Comparison of ENCODE assay signal across 16 mouse cellular contexts in the genomic region with DNA sequence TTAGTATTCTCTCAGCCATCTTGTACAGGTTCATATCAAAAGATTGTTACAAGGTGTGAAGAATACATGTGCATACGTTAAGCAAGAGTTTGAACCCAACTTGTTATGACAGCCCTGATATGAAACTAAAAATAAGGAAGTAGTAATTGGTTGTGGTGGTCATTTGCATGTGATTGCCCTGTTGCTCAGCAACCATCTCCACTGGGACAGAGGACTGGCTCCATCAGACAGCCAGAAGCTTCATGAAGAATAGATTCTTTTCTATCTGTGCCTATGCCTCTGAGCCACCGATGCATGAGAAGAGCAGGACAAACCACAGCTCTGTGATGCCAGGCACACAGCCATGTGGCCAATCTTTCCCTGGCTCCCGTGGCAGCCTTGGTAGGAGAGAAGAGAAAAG. TPM values are rescaled to one million over a fixed set of nuclear protein-coding genes. Genes with fewer than 3 reads are reported as not detected.
DNase-seq lines count a peak whose midpoint lies in the region; ATAC-seq and TF ChIP-seq lines count a peak whose summit lies in the region.
"Had no signal": no experiment of that assay in that cellular context is flagged by ENCODE, and none has a peak within 500 bp of the region (broad histone marks: within the 10 kb centered on the region; RNA-seq: fewer than 3 reads in every experiment).

No protein-coding gene starts in this region.

- H3K36me3 ChIP-seq in forebrain, embryonic 16.5 days (ENCODE audit: control insufficient read depth, insufficient read depth) = no peaks in the 10 kb centered on the region
- no peaks in the 10 kb centered on the region for H3K36me3 ChIP-seq in forebrain, embryonic 14.5 days (ENCODE audit: control insufficient read depth, insufficient read depth, low read length)
- no peaks in the 10 kb centered on the region for H3K36me3 ChIP-seq in liver, postnatal 0 days (replicated peaks; ENCODE audit: insufficient read depth, low read length)
- H3K36me3 ChIP-seq in liver, embryonic 12.5 days = no peaks in the 10 kb centered on the region
- no peaks in the 10 kb centered on the region for H3K36me3 ChIP-seq in kidney, embryonic 15.5 days
- H3K36me3 ChIP-seq: limb, embryonic 15.5 days; midbrain, embryonic 12.5 days had no signal

- no peak for TF ChIP-seq CTCF in liver, postnatal 0 days (IDR thresholded peaks at IDR 0.05; ENCODE audit: low read depth)

- no peak overlapping the region for H3K9ac ChIP-seq in forebrain, embryonic 16.5 days (replicated peaks; ENCODE audit: low read depth, low read length)
- no peak overlapping the region for H3K9ac ChIP-seq in forebrain, embryonic 14.5 days (ENCODE audit: low read length)
- H3K9ac ChIP-seq in liver, postnatal 0 days (replicated peaks) = no peak overlapping the region
- no peak overlapping the region for H3K9ac ChIP-seq in liver, embryonic 12.5 days
- H3K9ac ChIP-seq in kidney, embryonic 15.5 days = no peak overlapping the region
- H3K9ac ChIP-seq: limb, embryonic 15.5 days; midbrain, embryonic 12.5 days had no signal

- H3K4me2 ChIP-seq in forebrain, embryonic 16.5 days (ENCODE audit: low read length) = no peak overlapping the region
- H3K4me2 ChIP-seq in forebrain, embryonic 14.5 days (ENCODE audit: low read length) = no peak overlapping the region
- no peak overlapping the region for H3K4me2 ChIP-seq in liver, postnatal 0 days (ENCODE audit: low read depth, low read length)
- no peak overlapping the region for H3K4me2 ChIP-seq in liver, embryonic 12.5 days
- H3K4me2 ChIP-seq in kidney, embryonic 15.5 days = no peak overlapping the region
- H3K4me2 ChIP-seq: limb, embryonic 15.5 days; midbrain, embryonic 12.5 days had no signal

- peaks cover 2% of the 10 kb centered on the region for H3K4me1 ChIP-seq in forebrain, embryonic 16.5 days (replicated peaks; ENCODE audit: control insufficient read depth, insufficient read depth, low read length)
- H3K4me1 ChIP-seq in forebrain, embryonic 14.5 days (ENCODE audit: control insufficient read depth, insufficient read depth, low read length) = no peaks in the 10 kb centered on the region
- H3K4me1 ChIP-seq in liver, postnatal 0 days (ENCODE audit: insufficient read depth) = no peaks in the 10 kb centered on the region
- H3K4me1 ChIP-seq in liver, embryonic 12.5 days = no peaks in the 10 kb centered on the region
- no peaks in the 10 kb centered on the region for H3K4me1 ChIP-seq in kidney, embryonic 15.5 days
- H3K4me1 ChIP-seq: limb, embryonic 15.5 days had no signal

- no peak for TF ChIP-seq EP300 in liver, postnatal 0 days (IDR thresholded peaks at IDR 0.05; ENCODE audit: low read depth)

- 0 out of 2 replicates have a peak, but pooled peaks have one; percentile 45 for ATAC-seq in forebrain, embryonic 16.5 days
- no peak for ATAC-seq in forebrain, embryonic 14.5 days
- peak; percentile 62; the same call in 1 of the 2 replicates for ATAC-seq in liver, postnatal 0 days
- ATAC-seq in liver, embryonic 12.5 days = no peak
- no peak for ATAC-seq in kidney, embryonic 15.5 days (replicated peaks; ENCODE audit: low FRiP score)
- ATAC-seq: Patski had no signal

- WGBS in forebrain, embryonic 16.5 days = 44% methylated on average over 3 of the region's 3 CpGs
- WGBS in forebrain, embryonic 14.5 days = 63% methylated on average over 3 of the region's 3 CpGs
- 60% methylated on average over 3 of the region's 3 CpGs for WGBS in liver, postnatal 0 days (ENCODE audit: insufficient replicate concordance)
- WGBS in liver, embryonic 12.5 days (ENCODE audit: insufficient replicate concordance) = 49% methylated on average over 3 of the region's 3 CpGs
- WGBS in kidney, embryonic 15.5 days = 89% methylated on average over 3 of the region's 3 CpGs

- no peak overlapping the region for H3K27ac ChIP-seq in forebrain, embryonic 16.5 days (ENCODE audit: low read length)
- no peak overlapping the region for H3K27ac ChIP-seq in forebrain, embryonic 14.5 days (ENCODE audit: low read depth, low read length)
- H3K27ac ChIP-seq in liver, postnatal 0 days (ENCODE audit: low read depth) = no peak overlapping the region
- no peak overlapping the region for H3K27ac ChIP-seq in liver, embryonic 12.5 days
- H3K27ac ChIP-seq in kidney, embryonic 15.5 days = no peak overlapping the region
- H3K27ac ChIP-seq: limb, embryonic 15.5 days; midbrain, embryonic 12.5 days had no signal

- no peak overlapping the region for H3K4me3 ChIP-seq in forebrain, embryonic 16.5 days (replicated peaks; ENCODE audit: low read length)
- no peak overlapping the region for H3K4me3 ChIP-seq in forebrain, embryonic 14.5 days (ENCODE audit: low read depth, low read length)
- no peak overlapping the region for H3K4me3 ChIP-seq in liver, postnatal 0 days (ENCODE audit: low read depth, low read length)
- no peak overlapping the region for H3K4me3 ChIP-seq in liver, embryonic 12.5 days
- H3K4me3 ChIP-seq in kidney, embryonic 15.5 days (replicated peaks) = no peak overlapping the region
- H3K4me3 ChIP-seq: limb, embryonic 15.5 days; midbrain, embryonic 12.5 days had no signal

- H3K27me3 ChIP-seq in forebrain, embryonic 16.5 days (replicated peaks; ENCODE audit: control insufficient read depth, insufficient read depth, low read length) = 0 out of 2 replicates have a peak, but pooled peaks cover 3% of the 10 kb centered on the region
- H3K27me3 ChIP-seq in forebrain, embryonic 14.5 days (replicated peaks; ENCODE audit: control insufficient read depth, insufficient read depth, low read length) = no peaks in the 10 kb centered on the region
- no peaks in the 10 kb centered on the region for H3K27me3 ChIP-seq in liver, postnatal 0 days (ENCODE audit: insufficient read depth, low read length)
- H3K27me3 ChIP-seq in liver, embryonic 12.5 days (replicated peaks) = no peaks in the 10 kb centered on the region
- no peaks in the 10 kb centered on the region for H3K27me3 ChIP-seq in kidney, embryonic 15.5 days
- H3K27me3 ChIP-seq: limb, embryonic 15.5 days; midbrain, embryonic 12.5 days had no signal

- peaks cover 3% of the 10 kb centered on the region; the same call in 1 of the 2 replicates for H3K9me3 ChIP-seq in forebrain, embryonic 16.5 days (ENCODE audit: control insufficient read depth, low read length)
- no peaks in the 10 kb centered on the region for H3K9me3 ChIP-seq in forebrain, embryonic 14.5 days (replicated peaks; ENCODE audit: control insufficient read depth, low read length)
- H3K9me3 ChIP-seq in liver, postnatal 0 days (ENCODE audit: low read length) = no peaks in the 10 kb centered on the region
- H3K9me3 ChIP-seq in liver, embryonic 12.5 days (replicated peaks) = no peaks in the 10 kb centered on the region
- H3K9me3 ChIP-seq in kidney, embryonic 15.5 days (replicated peaks) = no peaks in the 10 kb centered on the region
- H3K9me3 ChIP-seq: limb, embryonic 15.5 days; midbrain, embryonic 12.5 days had no signal

- no peak for DNase-seq in forebrain, embryonic 14.5 days (ENCODE audit: low spot score)
- peak; percentile 45 for DNase-seq in liver, postnatal 0 days
- peak; percentile 8 for DNase-seq in T-cell, adult 2 months (ENCODE audit: low spot score)
- DNase-seq in monocyte, adult 2 months (ENCODE audit: low read depth in 1 of 2, low spot score in 2 of 2) = peak; percentile 18 to 31
- DNase-seq in frontal cortex, postnatal 10 days (ENCODE audit: low spot score in 2 of 2) = no peak
- DNase-seq: cerebellum, postnatal 36 days; gastrocnemius, postnatal 25 days; kidney, adult 18-20 months; thymus, postnatal 4 days had no signal

RNA-seq across cellular contexts. Expression of gene Pdlim3, which starts 14.5 kb away (rescaled TPM):
- polyA plus RNA-seq in forebrain, embryonic 16.5 days (2015; fragmentation: Nextera tagmentation; extraction: Ambion mirVana) = 3.6 and 4.9 TPM in 2 replicates
- polyA plus RNA-seq in forebrain, embryonic 14.5 days (2014; fragmentation: Nextera tagmentation; extraction: Ambion mirVana) = 8.2 and 9.0 TPM in 2 replicates
- polyA plus RNA-seq in liver, postnatal 0 days (2015; fragmentation: Nextera tagmentation; extraction: Ambion mirVana) = 2.1 and 4.0 TPM in 2 replicates
- 2.1 and 3.7 TPM in 2 replicates for polyA plus RNA-seq in liver, embryonic 12.5 days (2016; fragmentation: Nextera tagmentation; extraction: Ambion mirVana)
- polyA plus RNA-seq in kidney, embryonic 15.5 days (2015; fragmentation: Nextera tagmentation; extraction: Ambion mirVana) = 13.2 and 23.7 TPM in 2 replicates
- polyA plus RNA-seq: Patski had no signal

RNA-seq across cellular contexts. Expression of gene Ccdc110, which starts 34.6 kb away (rescaled TPM):
- polyA plus RNA-seq in forebrain, embryonic 16.5 days (2015; fragmentation: Nextera tagmentation; extraction: Ambion mirVana) = 0.37 TPM in 1 of 2 replicates, not detected in the other
- 0.17 and 0.27 TPM in 2 replicates for polyA plus RNA-seq in forebrain, embryonic 14.5 days (2014; fragmentation: Nextera tagmentation; extraction: Ambion mirVana)
- polyA plus RNA-seq in liver, postnatal 0 days (2015; fragmentation: Nextera tagmentation; extraction: Ambion mirVana) = not detected in 2 replicates
- not detected in 2 replicates for polyA plus RNA-seq in liver, embryonic 12.5 days (2016; fragmentation: Nextera tagmentation; extraction: Ambion mirVana)
- not detected in 2 replicates for polyA plus RNA-seq in kidney, embryonic 15.5 days (2015; fragmentation: Nextera tagmentation; extraction: Ambion mirVana)
- polyA plus RNA-seq: C2C12; midbrain, embryonic 12.5 days; Patski had no signal

Comparison
In these comparisons a context has a peak if more than half of its experiments do, and no peak if none do; other contexts are left out.
1. ATAC-seq: peak in forebrain, embryonic 16.5 days (single experiment) and liver, postnatal 0 days (single experiment); none in forebrain, embryonic 14.5 days (single experiment), liver, embryonic 12.5 days (single experiment) and kidney, embryonic 15.5 days (single experiment).
2. DNase-seq: peak in liver, postnatal 0 days (single experiment), T-cell, adult 2 months (single experiment) and monocyte, adult 2 months (2 of 2); none in forebrain, embryonic 14.5 days (single experiment) and frontal cortex, postnatal 10 days (0 of 2).